Mouse (Mus musculus) embryonic facial prominence, embryonic 12.5 days (tissue): ENCODE data around the gene Sepsecs. TPM values are rescaled to one million over a fixed set of nuclear protein-coding genes. Genes with fewer than 3 reads are reported as not detected.

Source experiments
- ATAC-seq: fragments of 200-750 bp; cut with Nextera tagmentation; 2 replicates; pipeline ENCODE4 v1.8.0; 2017; ENCODE audit not compliant: insufficient number of reproducible peaks, insufficient read depth, low FRiP score, low TSS enrichment
- H3K27ac ChIP-seq: fragments of 300-500 bp; sonication (generic); 2 replicates; pipeline ENCODE4 v1.5.1; 2016; ENCODE audit warnings: mild to moderate bottlenecking
- H3K27me3 ChIP-seq: fragments of 300-500 bp; sonication (generic); 2 replicates; pipeline ENCODE4 v1.6.1; 2016; ENCODE audit warnings: mild to moderate bottlenecking, moderate library complexity
- H3K36me3 ChIP-seq: fragments of 300-500 bp; sonication (generic); 2 replicates; pipeline ENCODE4 v1.6.1; 2016; ENCODE audit warnings: mild to moderate bottlenecking
- H3K4me1 ChIP-seq: fragments of 300-500 bp; sonication (generic); 2 replicates; pipeline ENCODE4 v1.6.1; 2016
- H3K4me2 ChIP-seq: fragments of 300-500 bp; sonication (generic); replicated peaks from 2 replicates; pipeline ENCODE4 v1.6.1; 2016; ENCODE audit warnings: mild to moderate bottlenecking, moderate library complexity
- H3K4me3 ChIP-seq: fragments of 300-500 bp; sonication (generic); 2 replicates; pipeline ENCODE4 v1.5.1; 2016; ENCODE audit warnings: mild to moderate bottlenecking
- H3K9ac ChIP-seq: fragments of 300-500 bp; sonication (generic); 2 replicates; pipeline ENCODE4 v1.6.1; 2016; ENCODE audit warnings: mild to moderate bottlenecking, moderate library complexity
- H3K9me3 ChIP-seq: fragments of 300-500 bp; sonication (generic); 2 replicates; pipeline ENCODE4 v1.6.1; 2016; ENCODE audit warnings: mild to moderate bottlenecking, moderate library complexity
- WGBS: fragments of 180-500 bp; shearing (Covaris S2); methylation state at CpG from one replicate; pipeline ENCODE4 v1.1.7; 2016; 5-methylcytosine and 5-hydroxymethylcytosine counted together
- polyA plus RNA-seq: library from polyadenylated mRNA; unstranded; fragments of >200 nt; fragmentation: Nextera tagmentation; extraction: Ambion mirVana; gene quantifications from 2 replicates; pipeline ENCODE4 v1.2.1, GENCODE M21; 2016

Sepsecs gene
- polyA plus RNA-seq, 1 experiment from 2014 or later, result 9.6 TPM

GRCm38 (mm10) chr5:52674384-52675069 is 5.0 kb upstream of the Sepsecs start:
- H3K36me3 ChIP-seq, result no peaks in the 10 kb centered on the region
- ATAC-seq, result no peak
- H3K27ac ChIP-seq, result no peak overlapping the region
- H3K9ac ChIP-seq, result no peak overlapping the region
- H3K4me2 ChIP-seq, result no peak overlapping the region
- peaks cover 5% of the 10 kb centered on the region; the same call in 1 of the 2 replicates for H3K27me3 ChIP-seq
- no peak overlapping the region for H3K4me3 ChIP-seq
- H3K9me3 ChIP-seq, result no peaks in the 10 kb centered on the region
- H3K4me1 ChIP-seq, result no peaks in the 10 kb centered on the region
- WGBS, result 76% methylated on average over 4 of the region's 4 CpGs

GRCm38 (mm10) chr5:52673341-52673740 is 3.8 kb upstream of the Sepsecs start:
- peaks cover 5% of the 10 kb centered on the region; the same call in 1 of the 2 replicates for H3K27me3 ChIP-seq
- H3K4me3 ChIP-seq, result no peak overlapping the region
- H3K9me3 ChIP-seq, result no peaks in the 10 kb centered on the region
- no peaks in the 10 kb centered on the region for H3K36me3 ChIP-seq
- H3K4me2 ChIP-seq, result no peak overlapping the region
- no peaks in the 10 kb centered on the region for H3K4me1 ChIP-seq
- no peak for ATAC-seq
- no peak overlapping the region for H3K9ac ChIP-seq
- 33% methylated on average over 9 of the region's 9 CpGs for WGBS
- no peak overlapping the region for H3K27ac ChIP-seq

- Histone ChIP-seq H3K27ac (no peak overlapping the region), H3K36me3 (no peaks in the 10 kb centered on the region)
- no peak for ATAC-seq
These were observed 1.2 kb upstream of the Sepsecs start for GRCm38 (mm10) chr5:52670745-52671144.

DNA sequence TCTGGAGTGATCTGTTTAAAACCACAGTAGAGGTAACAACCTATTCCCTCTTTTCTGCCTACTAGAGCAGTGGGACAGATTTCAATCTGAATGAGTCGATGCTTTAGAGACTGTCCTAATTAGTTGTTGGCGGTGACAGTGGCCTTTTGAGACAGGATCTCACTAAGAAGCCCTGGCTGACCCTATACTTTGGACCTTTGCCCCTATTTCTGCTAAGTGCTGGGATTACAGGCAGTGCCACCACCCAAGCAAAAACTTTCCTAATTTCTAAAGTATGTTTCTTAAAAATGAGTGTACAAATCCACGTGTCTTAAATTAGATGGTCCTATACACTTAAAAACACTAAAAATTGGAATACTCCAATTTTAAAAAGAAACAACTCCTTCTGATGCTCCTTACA is 2.7 kb downstream of the Sepsecs start:
- WGBS, result 81% methylated on average over 3 of the region's 3 CpGs
- ATAC-seq, result no peak
- no peak overlapping the region for H3K9ac ChIP-seq

More at GRCm38 (mm10) chr5:52670745-52671144, 1.2 kb upstream of the Sepsecs start:
- Histone ChIP-seq H3K9me3 (no peaks in the 10 kb centered on the region), H3K4me3 (no peak overlapping the region), H3K27me3 (peaks cover 5% of the 10 kb centered on the region; the same call in 1 of the 2 replicates), H3K4me1 (no peaks in the 10 kb centered on the region), H3K9ac (no peak overlapping the region), H3K4me2 (no peak overlapping the region)
- 50% methylated on average over 3 of the region's 3 CpGs for WGBS

DNA sequence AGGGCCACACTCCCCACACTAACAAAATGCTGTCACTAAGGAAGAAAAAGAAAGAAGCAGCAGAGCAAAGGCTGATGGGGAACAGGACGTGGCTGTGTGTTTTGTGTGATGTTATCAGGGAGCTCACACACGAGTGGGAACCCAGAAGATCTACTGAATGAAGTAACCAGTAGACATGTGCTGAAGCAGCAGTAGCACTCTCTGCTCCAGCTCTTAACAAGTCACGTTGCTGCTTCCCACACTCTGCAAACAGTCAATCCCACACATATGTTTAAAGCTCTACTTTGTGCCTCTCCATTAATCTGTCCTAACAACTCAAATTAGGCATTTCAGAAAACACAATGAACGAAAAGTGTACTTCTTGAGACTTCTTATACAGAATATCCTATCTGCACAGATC is 11.6 kb downstream of the Sepsecs start:
- H3K9ac ChIP-seq, result no peak overlapping the region
- H3K27ac ChIP-seq, result no peak overlapping the region
- no peak for ATAC-seq
- H3K9me3 ChIP-seq, result no peaks in the 10 kb centered on the region
- no peaks in the 10 kb centered on the region for H3K4me1 ChIP-seq
- 74% methylated on average over 4 of the region's 4 CpGs for WGBS
- H3K27me3 ChIP-seq, result no peaks in the 10 kb centered on the region
- no peak overlapping the region for H3K4me2 ChIP-seq
- peaks cover 26% of the 10 kb centered on the region for H3K36me3 ChIP-seq
- H3K4me3 ChIP-seq, result no peak overlapping the region

More for the DNA sequence above, 2.7 kb downstream of the Sepsecs start:
- Histone ChIP-seq H3K9me3 (no peaks in the 10 kb centered on the region), H3K27ac (no peak overlapping the region), H3K4me3 (no peak overlapping the region), H3K4me2 (no peak overlapping the region), H3K36me3 (peaks cover 22% of the 10 kb centered on the region; the same call in 1 of the 2 replicates), H3K27me3 (no peaks in the 10 kb centered on the region), H3K4me1 (no peaks in the 10 kb centered on the region)

DNA sequence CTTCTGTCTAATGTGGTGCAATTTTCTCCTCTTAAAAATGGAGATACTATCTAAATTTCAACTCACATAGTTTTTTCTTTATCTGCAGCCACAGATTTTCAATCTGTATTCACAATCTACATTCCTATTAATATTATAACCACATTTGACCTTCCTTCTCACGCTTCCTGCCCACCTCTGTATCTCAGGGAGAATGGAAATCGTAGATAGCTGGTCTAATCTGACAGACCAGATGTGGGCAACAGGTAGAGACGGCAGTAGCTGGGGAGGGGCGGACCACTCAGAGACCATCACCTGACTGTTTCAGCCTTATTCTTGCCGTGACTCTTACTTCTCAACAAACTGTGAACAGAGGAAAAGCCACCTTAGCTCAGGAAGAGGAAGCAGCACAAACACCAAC is 12.2 kb downstream of the Sepsecs start:
- 84% methylated on average over 5 of the region's 5 CpGs for WGBS
- no peak overlapping the region for H3K9ac ChIP-seq
- H3K36me3 ChIP-seq, result peaks cover 26% of the 10 kb centered on the region

GRCm38 (mm10) chr5:52655992-52656391 is 13.5 kb downstream of the Sepsecs start:
- no peak overlapping the region for H3K4me2 ChIP-seq
- no peak overlapping the region for H3K9ac ChIP-seq
- no peaks in the 10 kb centered on the region for H3K4me1 ChIP-seq
- H3K27me3 ChIP-seq, result no peaks in the 10 kb centered on the region
- WGBS, result 75% methylated on average over 8 of the region's 8 CpGs
- no peak overlapping the region for H3K4me3 ChIP-seq
- H3K27ac ChIP-seq, result no peak overlapping the region
- ATAC-seq, result no peak
- no peaks in the 10 kb centered on the region for H3K9me3 ChIP-seq
- H3K36me3 ChIP-seq, result peaks cover 17% of the 10 kb centered on the region

More for the DNA sequence above, 12.2 kb downstream of the Sepsecs start:
- no peak overlapping the region for H3K27ac ChIP-seq
- H3K27me3 ChIP-seq, result no peaks in the 10 kb centered on the region
- H3K9me3 ChIP-seq, result no peaks in the 10 kb centered on the region
- no peak overlapping the region for H3K4me3 ChIP-seq
- H3K4me1 ChIP-seq, result no peaks in the 10 kb centered on the region
- no peak overlapping the region for H3K4me2 ChIP-seq
- ATAC-seq, result no peak

DNA sequence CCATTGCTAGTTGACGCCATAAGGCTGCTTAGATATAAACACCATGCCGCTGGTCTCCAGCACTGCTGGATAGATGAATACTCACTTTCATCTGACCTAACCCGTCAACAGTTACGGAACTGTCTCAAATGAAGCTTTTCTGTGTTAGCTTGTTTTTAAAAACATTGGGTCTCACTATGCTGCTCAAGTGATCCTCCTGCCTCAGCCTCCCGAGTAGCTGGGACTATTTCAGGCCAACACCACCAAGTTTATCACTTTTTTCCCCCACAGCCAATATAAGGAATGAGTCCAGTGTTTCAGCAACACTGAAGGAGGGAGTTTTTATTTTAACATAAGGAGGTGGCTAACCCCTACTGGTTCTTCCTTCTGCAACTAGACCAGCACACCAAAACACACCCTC is 14.5 kb downstream of the Sepsecs start:
- H3K4me3 ChIP-seq, result no peak overlapping the region
- no peak for ATAC-seq
- no peak overlapping the region for H3K27ac ChIP-seq
- H3K27me3 ChIP-seq, result no peaks in the 10 kb centered on the region
- 97% methylated on average over 5 of the region's 5 CpGs for WGBS
- H3K4me1 ChIP-seq, result no peaks in the 10 kb centered on the region
- H3K9ac ChIP-seq, result no peak overlapping the region
- no peaks in the 10 kb centered on the region for H3K9me3 ChIP-seq
- no peak overlapping the region for H3K4me2 ChIP-seq
- H3K36me3 ChIP-seq, result peaks cover 15% of the 10 kb centered on the region

DNA sequence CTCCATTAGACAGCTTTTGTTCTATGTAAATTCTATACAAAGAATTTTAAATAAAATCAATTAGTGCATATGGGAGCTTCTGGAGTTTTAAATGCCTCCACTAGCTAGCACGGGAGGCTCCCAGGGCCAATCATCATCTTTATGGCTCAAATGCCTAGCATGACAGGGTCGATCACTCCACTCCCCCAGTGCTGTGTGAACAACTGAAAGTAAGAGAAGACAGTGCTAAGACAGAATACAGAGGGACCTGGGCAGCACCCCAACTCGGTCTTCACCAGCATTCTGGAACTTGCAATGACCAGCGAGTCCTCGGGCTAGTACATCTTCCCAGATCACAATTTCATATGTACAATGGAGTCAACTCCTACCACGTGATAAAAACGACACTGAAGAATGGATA is 16.9 kb downstream of the Sepsecs start:
- H3K36me3 ChIP-seq, result peaks cover 11% of the 10 kb centered on the region
- H3K27ac ChIP-seq, result no peak overlapping the region
- no peaks in the 10 kb centered on the region for H3K9me3 ChIP-seq
- H3K9ac ChIP-seq, result no peak overlapping the region
- H3K27me3 ChIP-seq, result no peaks in the 10 kb centered on the region
- H3K4me1 ChIP-seq, result no peaks in the 10 kb centered on the region
- ATAC-seq, result no peak
- WGBS, result 91% methylated on average over 7 of the region's 7 CpGs
- no peak overlapping the region for H3K4me2 ChIP-seq
- no peak overlapping the region for H3K4me3 ChIP-seq

DNA sequence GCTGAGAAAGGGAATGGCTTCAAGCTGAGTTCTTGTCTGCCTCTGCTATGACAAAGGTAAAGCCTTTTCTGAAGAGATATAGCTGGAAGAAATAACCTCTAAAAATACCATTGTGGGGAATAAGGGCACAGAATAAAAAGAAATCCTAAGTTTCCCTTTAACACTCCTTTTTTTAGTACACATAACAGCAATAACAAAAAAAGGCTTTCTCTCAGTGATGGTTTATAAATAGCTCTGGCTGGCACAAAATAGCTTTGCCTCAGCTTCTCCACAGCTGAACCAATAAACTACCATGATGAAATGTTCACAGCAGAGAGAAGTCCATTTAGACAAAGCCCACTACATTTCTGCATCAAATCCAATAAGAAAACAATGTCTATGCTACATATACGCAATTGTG is 17.4 kb downstream of the Sepsecs start:
- 92% methylated on average over 1 of the region's 1 CpGs for WGBS
- Histone ChIP-seq H3K4me2 (no peak overlapping the region), H3K4me1 (no peaks in the 10 kb centered on the region), H3K27ac (no peak overlapping the region), H3K9ac (no peak overlapping the region), H3K9me3 (no peaks in the 10 kb centered on the region), H3K4me3 (no peak overlapping the region), H3K27me3 (no peaks in the 10 kb centered on the region), H3K36me3 (peaks cover 13% of the 10 kb centered on the region)
- no peak for ATAC-seq

DNA sequence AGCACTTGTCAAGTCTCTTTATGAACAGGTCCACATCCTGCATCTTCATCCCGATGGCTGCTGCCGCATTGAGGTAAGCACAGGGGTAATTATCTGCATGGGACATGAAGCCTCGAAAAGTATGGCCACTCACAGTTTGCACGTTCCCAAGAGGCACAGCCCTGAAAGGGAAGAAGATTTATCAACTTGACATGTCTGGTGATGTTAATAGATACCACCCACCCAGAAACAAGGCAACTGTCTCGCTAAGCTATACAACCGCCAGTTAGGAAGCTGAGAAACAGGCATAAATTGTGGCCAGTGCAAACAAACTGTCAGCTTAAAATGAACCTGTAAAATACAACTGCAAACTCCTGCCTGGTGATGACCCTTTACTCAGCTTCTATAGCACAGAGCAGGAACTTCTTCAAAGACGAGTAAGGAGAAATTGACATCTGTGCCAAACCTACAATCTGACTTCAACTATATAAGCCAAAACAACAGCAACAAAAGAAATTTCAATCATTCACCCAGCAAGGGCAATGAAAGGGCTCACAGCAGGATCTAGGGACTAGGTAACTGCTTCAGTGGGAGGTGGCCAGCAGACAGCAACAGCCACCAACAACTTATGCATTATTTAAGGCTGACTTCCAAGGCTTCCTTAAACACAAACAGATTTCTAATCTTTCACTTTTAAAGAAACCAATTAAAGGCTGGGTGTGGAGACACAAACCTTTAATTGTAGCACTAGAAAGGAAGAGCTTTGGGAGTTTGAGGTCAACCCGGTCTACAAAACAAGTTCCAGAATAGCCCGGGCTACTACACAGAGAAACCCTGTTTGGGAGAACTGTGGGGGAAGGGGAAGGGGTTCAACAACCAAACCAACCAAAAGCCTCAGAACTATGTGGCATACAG is 25.3 kb downstream of the Sepsecs start:
- Histone ChIP-seq H3K36me3 (peaks cover 46% of the 10 kb centered on the region), H3K4me2 (no peak overlapping the region), H3K27me3 (no peaks in the 10 kb centered on the region), H3K4me1 (no peaks in the 10 kb centered on the region), H3K27ac (no peak overlapping the region), H3K9ac (no peak overlapping the region), H3K9me3 (no peaks in the 10 kb centered on the region), H3K4me3 (no peak overlapping the region)
- ATAC-seq, result no peak
- WGBS, result 72% methylated on average over 9 of the region's 9 CpGs

DNA sequence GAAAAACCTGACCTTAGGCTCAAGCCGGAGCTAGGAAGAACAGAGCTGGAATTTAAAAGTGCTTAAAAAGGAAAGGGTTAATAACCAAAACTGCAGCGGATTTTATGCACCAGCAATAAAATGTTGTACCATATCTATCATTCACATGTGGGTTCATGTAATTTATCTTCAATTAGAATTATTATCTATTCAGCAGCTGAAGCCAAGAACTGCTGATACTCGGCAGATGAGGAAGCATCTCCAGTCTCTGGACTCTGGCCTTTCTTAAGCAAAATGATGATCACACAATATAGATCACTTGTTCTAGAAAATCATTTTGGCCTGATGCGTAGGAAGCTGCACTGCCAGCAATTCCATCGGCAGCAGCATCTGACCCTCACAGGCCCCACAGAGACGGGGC is 27.8 kb downstream of the Sepsecs start:
- ATAC-seq, result no peak
- H3K27me3 ChIP-seq, result no peaks in the 10 kb centered on the region
- no peak overlapping the region for H3K4me3 ChIP-seq
- WGBS, result 92% methylated on average over 6 of the region's 6 CpGs
- H3K4me2 ChIP-seq, result no peak overlapping the region
- H3K4me1 ChIP-seq, result no peaks in the 10 kb centered on the region
- no peak overlapping the region for H3K9ac ChIP-seq
- H3K9me3 ChIP-seq, result no peaks in the 10 kb centered on the region
- peaks cover 41% of the 10 kb centered on the region for H3K36me3 ChIP-seq
- no peak overlapping the region for H3K27ac ChIP-seq
